Mouse (Mus musculus) heart, adult 2 months (tissue): ENCODE data around the gene Snx1.
A peak's percentile ranks its signal among the peaks of the same experiment; 100 is the strongest.

Source experiments
- CTCF ChIP-seq: fragments of 200-600 bp; IDR thresholded peaks from 2 replicates; pipeline ENCODE4 v1.8.1; 2022; ENCODE audit warnings: antibody characterized with exemption, mild to moderate bottlenecking, moderate library complexity
- EP300 ChIP-seq: fragments of 200-500 bp; IDR thresholded peaks from 2 replicates; pipeline ENCODE4 v1.6.1; 2011; ENCODE audit warnings: low read depth, low read length, control low read depth; ENCODE audit not compliant: insufficient read depth
- POLR2A ChIP-seq: fragments of 200-500 bp; IDR thresholded peaks from 2 replicates; pipeline ENCODE4 v1.6.1; 2011; ENCODE audit warnings: mild to moderate bottlenecking, low read depth, low read length, control low read depth; ENCODE audit not compliant: insufficient read depth

DNA sequence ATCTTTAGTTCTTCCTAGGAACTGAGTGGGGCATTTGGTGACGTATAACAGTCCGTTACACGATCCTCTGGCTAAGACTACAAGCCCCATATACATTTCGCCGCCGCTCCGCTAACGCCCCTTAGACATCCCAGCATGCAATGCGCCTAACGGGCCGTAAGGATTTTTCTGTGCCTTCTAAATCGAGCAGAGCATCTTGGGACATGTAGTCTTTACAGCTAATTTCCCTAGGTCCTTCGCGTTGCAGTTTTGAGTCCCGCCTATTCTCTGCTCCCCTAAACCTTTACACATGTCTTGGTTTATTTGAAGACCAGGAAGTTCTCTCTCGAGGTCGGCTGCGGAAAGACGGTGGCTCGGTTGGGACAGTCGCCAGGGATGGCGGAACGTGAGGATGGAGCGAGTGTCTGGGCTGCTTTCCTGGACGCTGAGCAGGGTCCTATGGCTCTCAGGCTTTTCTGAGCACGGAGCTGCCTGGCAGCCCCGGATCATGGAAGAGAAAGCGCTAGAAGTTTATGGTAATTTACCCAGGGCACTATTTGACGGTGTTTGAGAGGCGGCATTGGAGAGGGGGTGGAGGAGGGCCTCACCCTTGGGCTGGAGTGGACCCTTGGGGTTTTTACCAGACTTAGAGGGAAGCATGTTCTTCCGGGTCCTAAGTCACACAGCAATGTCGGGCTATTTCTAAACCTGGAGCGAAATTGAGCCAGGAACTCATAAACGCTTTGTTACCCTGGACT, at the start of gene Snx1, which contains the start of gene Ciao2a:
- TF ChIP-seq CTCF, result no peak
- peak; percentile 73 for TF ChIP-seq POLR2A
- TF ChIP-seq EP300, result 0 out of 2 replicates have a peak, but pooled peaks have one; percentile 23
